Mouse (Mus musculus): ENCODE data around the gene Slc39a3.

DNA sequence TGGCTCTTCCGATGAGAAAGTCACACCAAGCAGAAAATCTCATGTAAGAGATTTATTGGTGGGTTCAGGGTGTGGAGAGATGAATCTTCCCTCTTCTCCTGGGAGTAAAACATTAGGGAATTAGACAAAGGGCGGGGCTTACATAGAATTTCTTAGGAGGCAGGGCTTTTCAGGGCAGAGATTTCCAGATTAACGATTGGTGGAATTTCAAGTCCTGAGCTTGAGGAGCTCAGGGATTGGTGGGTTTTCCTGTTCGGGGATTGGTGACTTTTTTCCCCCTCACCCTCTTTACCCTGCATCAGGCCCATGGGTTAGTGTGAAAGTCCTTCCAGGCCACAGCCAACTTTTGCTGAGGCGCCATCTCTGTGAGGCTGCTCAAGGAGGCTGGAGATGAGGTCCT, 31.5 kb upstream of the Slc39a3 start:
- TF ChIP-seq POLR2A (IDR thresholded peaks at IDR 0.05; ENCODE audit: insufficient read depth, low read depth, low read length) (no peak), EP300 (IDR thresholded peaks at IDR 0.05; ENCODE audit: insufficient read depth, low read depth, low read length) (no peak)
